Mouse (Mus musculus) 3134 (cell line): ENCODE results near the gene Slc6a21.

Experiments used
- DNase-seq: peaks from one replicate; pipeline ENCODE4 v3.0.0-alpha.2; 2011; ENCODE audit warnings: low spot score; ENCODE audit not compliant: insufficient read length; ENCODE audit errors: extremely low read depth

Slc6a21 gene

GRCm38 (mm10) chr7:45312686-45313453, 35.6 kb downstream of the Slc6a21 start:
- DNase-seq = peak; percentile 43

- DNase-seq = no peak
Observed at GRCm38 (mm10) chr7:45313495-45313894, 36.2 kb downstream of the Slc6a21 start.

- no peak for DNase-seq
Observed at GRCm38 (mm10) chr7:45315182-45315701, 37.9 kb downstream of the Slc6a21 start.

- no peak for DNase-seq
Observed at GRCm38 (mm10) chr7:45316536-45316935, 39.2 kb downstream of the Slc6a21 start.

DNA sequence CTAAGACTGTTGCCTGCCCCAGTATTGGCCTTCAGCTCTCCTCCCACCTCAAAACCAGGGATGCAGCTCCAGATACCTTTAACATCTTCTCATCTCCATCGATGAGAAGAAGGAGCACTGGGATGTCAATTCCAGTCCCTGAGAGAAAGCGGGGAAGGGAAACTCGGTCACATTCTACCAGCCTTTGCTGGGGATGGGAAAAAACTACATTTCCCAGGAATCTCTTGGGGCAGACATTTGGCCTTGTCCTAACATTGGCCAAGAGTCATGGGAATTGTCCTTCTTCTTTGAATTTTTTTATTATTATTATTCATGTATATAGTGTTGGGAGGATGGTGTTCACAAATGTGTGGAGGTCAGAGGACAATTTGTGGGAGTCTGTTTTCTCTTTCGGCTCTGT, 44.9 kb downstream of the Slc6a21 start:
- DNase-seq = no peak

DNA sequence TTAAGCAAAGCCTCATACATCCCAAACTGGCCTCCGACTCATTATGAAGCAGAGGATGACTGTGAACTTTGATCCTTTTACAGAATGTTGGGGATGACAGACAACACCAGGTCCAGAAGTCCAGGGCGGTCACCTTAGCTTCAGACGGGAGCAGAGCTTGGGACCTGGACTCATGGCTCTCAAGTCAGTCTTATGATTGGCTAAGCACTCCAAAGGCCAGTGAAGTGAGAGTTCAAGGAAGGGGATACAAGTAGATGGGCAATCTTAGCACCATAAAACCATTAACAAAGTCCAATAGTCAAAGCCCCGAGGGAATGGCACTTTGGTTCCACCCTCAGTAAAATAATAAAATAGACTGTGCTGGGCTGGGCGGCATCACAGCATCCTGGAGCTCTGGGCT, 45.8 kb downstream of the Slc6a21 start:
- no peak for DNase-seq

DNA sequence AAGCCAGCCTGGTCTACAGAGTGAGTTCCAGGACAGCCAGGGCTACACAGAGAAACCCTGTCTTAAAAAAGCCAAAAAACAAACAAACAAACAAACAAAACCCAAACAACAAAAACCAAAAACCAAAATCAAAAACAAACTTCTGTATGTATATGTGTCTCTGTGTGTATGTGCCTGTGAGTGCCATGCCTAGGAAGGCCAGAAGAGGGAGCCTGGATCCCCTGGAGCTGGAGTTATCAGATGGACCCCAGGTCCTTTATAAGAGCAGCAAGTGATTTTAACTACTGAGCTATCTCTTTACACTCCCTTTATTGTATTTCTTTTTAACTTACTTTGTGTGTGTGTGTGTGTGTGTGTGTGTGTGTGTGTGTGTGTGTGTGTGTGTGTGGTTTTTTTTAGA, 48.5 kb downstream of the Slc6a21 start:
- DNase-seq = no peak

GRCm38 (mm10) chr7:45328841-45329475, 51.6 kb downstream of the Slc6a21 start:
- DNase-seq = no peak

DNA sequence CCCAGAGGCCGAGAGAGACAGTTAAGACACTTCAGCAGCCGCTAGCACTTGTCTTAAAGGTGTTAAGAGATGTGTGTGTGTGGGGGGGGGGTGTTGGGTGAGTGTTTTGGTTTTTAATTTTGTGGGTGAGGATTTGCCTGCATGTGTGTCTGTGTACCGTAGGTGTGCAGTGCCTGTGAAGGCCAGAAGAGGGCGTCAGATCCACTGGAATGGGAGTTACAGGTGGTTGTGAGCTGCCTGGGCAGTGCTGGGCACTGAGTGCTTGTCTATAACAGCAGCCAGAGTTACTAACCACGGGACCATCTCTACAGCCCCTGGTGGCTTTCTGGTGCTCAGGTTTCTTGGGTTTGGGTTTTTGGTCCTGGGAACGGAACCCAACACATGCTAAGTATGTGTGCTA, 54.2 kb downstream of the Slc6a21 start:
- DNase-seq = no peak

DNA sequence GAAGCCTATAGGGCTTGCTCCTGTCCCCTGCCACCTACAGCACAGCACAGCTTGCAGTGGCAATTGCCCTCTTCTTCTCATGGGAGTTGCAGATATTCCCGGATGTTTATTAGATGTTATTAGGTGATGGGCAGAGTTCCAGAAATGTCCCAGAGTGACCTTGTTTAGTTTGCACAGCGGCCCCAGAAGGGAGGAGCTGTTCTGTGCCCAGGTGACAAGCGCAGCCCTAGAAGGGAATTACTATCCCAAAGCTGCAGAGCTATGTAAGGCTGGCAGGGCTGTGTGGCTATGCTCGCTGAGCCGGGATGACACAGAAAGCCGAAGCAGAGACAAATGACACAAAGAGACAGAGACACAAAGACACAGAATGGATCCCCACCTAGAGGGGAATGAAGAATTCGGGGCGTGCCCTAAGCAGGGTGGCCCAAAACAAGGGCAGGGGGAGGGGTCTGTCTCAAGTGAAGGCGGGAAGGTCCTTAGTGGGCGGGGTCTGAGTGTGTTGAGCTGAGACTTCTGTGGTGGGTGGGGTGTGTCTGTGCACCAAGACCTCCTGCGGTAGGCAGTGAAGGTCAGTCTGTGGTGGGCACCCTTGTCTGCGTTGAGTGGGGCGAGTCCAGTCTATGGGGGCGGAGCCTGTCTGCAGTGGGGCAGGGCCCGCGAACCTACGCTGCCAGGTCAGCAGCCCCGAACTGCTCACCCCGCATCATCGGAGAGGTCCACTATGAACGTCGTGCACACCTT, 55.5 kb downstream of the Slc6a21 start:
- DNase-seq = no peak

- peak; percentile 85 for DNase-seq
Observed at GRCm38 (mm10) chr7:45333431-45333982, 56.2 kb downstream of the Slc6a21 start, which contains the start of gene Trpm4. Trpm4 (minus strand) TSS chr7:45333780.

DNA sequence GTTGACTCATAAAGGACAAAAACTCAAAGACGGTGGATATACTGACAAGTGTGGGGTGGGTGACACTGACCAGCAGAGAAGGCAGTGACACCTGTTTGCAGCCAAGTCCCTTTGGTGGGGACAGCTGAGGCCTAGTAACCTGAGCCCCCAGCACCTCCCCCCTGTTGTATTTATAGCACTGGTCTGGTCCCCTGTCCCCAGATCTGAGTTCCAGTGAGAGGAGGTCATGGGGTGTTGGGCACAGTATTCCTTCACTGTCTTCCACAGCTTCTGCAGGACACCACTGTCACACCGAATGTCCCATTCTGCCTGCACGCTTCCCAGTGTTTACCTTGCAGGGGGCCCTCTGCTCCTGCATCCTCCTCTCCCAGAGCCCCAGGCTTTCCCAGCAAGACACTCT, 57.3 kb downstream of the Slc6a21 start:
- no peak for DNase-seq

GRCm38 (mm10) chr7:45335056-45335455, 57.7 kb downstream of the Slc6a21 start, which contains the start of gene Hrc:
Hrc (plus strand) TSS chr7:45335290.
- DNase-seq = no peak

DNA sequence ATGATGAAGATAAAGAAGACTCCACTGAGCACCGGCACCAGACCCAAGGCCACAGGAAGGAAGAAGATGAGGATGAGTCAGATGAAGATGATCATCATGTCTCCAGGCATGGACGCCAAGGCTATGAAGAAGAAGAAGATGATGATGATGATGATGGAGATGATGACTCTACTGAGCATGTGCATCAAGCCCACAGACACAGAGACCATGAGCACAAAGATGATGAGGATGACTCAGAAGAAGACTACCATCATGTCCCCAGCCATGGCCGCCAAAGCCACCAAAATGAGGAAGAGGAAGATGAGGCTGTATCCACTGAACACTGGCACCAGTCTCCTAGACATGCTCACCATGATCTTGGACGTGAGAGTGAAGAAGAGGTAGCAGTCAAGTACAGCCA, 59.0 kb downstream of the Slc6a21 start:
- no peak for DNase-seq

DNA sequence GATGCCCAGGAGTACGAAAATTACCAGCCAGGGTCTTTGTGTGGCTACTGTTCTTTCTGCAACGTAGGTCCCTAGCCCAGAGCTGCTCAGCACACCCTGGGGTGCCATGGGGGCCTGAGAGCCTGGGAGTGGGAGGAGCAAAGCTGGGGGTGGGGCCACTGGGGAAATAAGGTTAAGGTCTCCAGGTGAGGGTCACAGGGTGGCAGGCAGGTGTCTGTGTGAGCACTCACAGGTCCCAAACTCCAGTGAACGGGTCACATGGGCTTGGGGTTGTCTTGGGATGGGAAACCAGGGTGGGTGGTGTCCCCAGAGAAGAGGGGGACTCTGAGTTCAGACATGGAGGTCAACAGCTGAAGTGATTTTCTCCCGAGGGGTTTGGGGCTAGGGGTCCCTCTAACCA, 60.2 kb downstream of the Slc6a21 start:
- no peak for DNase-seq

- DNase-seq = no peak
Observed at GRCm38 (mm10) chr7:45338161-45338911, 61.0 kb downstream of the Slc6a21 start.
